Mouse (Mus musculus): ENCODE measurements around the gene Adamts4. TPM values are rescaled to one million over a fixed set of nuclear protein-coding genes. Genes with fewer than 3 reads are reported as not detected.

Gene Adamts4
- polyA plus RNA-seq, 1 experiment from 2014 or later = 3.7 TPM

GRCm38 (mm10) chr1:171279721-171280120, 29.5 kb downstream of the Adamts4 start:
- Histone ChIP-seq H3K36me3 (replicated peaks; ENCODE audit: control insufficient read depth, insufficient read depth) (peaks cover 63% of the 10 kb centered on the region), H3K4me3 (replicated peaks; ENCODE audit: low read length) (peak overlapping the region; percentile 59; the same call in 1 of the 2 replicates), H3K4me1 (replicated peaks; ENCODE audit: control insufficient read depth, insufficient read depth, low read length) (peaks cover 14% of the 10 kb centered on the region), H3K9ac (peak overlapping the region; percentile 58; the same call in 1 of the 2 replicates), H3K27me3 (ENCODE audit: control insufficient read depth, insufficient read depth, low read length) (no peaks in the 10 kb centered on the region), H3K9me3 (ENCODE audit: control insufficient read depth, low read length) (no peaks in the 10 kb centered on the region), H3K27ac (no peak overlapping the region), H3K4me2 (replicated peaks) (peak overlapping the region; percentile 65)
- ATAC-seq (ENCODE audit: low FRiP score) (no peak), DNase-seq (ENCODE audit: low spot score) (no peak)
- WGBS = 60% methylated on average over 5 of the region's 5 CpGs

DNA sequence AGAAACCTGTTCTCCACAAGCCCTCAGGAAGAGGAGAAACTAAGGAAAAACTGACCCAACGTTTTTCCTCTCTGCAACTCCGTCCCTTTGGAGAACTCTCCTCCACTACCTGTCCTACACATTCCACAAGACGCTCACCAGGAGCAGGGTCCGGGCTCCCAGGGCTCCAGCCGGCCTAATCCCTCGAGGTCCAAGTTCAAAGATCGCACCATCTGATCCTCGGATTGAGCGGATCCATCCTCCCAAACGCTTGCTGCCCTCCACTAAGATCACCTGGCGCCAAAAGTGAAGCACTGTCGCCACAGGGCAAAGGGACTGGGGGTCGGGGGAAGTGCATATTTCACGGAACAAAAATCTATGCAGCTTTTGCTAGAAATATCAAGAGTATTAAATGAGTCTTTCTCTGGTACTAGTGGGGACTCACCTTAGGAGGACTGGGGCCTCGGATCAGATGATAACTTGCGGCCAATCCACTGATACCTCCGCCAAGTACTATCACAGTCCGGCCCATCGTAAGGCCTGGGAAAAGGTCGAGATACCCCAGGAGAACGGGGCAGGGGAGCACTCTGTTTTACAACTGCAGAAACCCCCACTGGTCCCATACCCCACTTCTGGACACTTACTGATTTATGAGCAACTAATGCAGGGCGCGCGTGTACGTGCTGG, 30.2 kb downstream of the Adamts4 start:
- Histone ChIP-seq H3K27ac (peak overlapping the region; percentile 57; the same call in 1 of the 2 replicates), H3K4me2 (replicated peaks) (peak overlapping the region; percentile 65), H3K9ac (peak overlapping the region; percentile 58), H3K9me3 (ENCODE audit: control insufficient read depth, low read length) (no peaks in the 10 kb centered on the region), H3K36me3 (replicated peaks; ENCODE audit: control insufficient read depth, insufficient read depth) (peaks cover 63% of the 10 kb centered on the region), H3K27me3 (ENCODE audit: control insufficient read depth, insufficient read depth, low read length) (no peaks in the 10 kb centered on the region), H3K4me3 (replicated peaks; ENCODE audit: low read length) (peak overlapping the region; percentile 59), H3K4me1 (replicated peaks; ENCODE audit: control insufficient read depth, insufficient read depth, low read length) (peaks cover 15% of the 10 kb centered on the region)
- ATAC-seq (ENCODE audit: low FRiP score) (peak; percentile 12; the same call in 1 of the 2 replicates), DNase-seq (ENCODE audit: low spot score) (no peak)
- WGBS = 1% methylated on average over 25 of the region's 25 CpGs

- no peaks in the 10 kb centered on the region for H3K27me3 ChIP-seq (ENCODE audit: control insufficient read depth, insufficient read depth, low read length)
- H3K27ac ChIP-seq = peak within 1 kb of the TSS; percentile 82
- H3K9ac ChIP-seq = peak within 1 kb of the TSS; percentile 58
- H3K36me3 ChIP-seq (replicated peaks; ENCODE audit: control insufficient read depth, insufficient read depth) = peaks cover 63% of the 10 kb centered on the region
- DNase-seq (ENCODE audit: low spot score) = peak; percentile 94
- H3K4me3 ChIP-seq (replicated peaks; ENCODE audit: low read length) = peak within 1 kb of the TSS; percentile 59
- peaks cover 21% of the 10 kb centered on the region for H3K4me1 ChIP-seq (replicated peaks; ENCODE audit: control insufficient read depth, insufficient read depth, low read length)
- peak; percentile 98 for ATAC-seq (ENCODE audit: low FRiP score)
- peak within 1 kb of the TSS; percentile 65 for H3K4me2 ChIP-seq (replicated peaks)
- no peaks in the 10 kb centered on the region for H3K9me3 ChIP-seq (ENCODE audit: control insufficient read depth, low read length)
- WGBS = under 1% methylated on average over 26 of the region's 26 CpGs
Observed at GRCm38 (mm10) chr1:171280916-171281527, 30.8 kb downstream of the Adamts4 start, which contains the start of gene Ppox. Ppox (minus strand) TSS chr1:171281186.

DNA sequence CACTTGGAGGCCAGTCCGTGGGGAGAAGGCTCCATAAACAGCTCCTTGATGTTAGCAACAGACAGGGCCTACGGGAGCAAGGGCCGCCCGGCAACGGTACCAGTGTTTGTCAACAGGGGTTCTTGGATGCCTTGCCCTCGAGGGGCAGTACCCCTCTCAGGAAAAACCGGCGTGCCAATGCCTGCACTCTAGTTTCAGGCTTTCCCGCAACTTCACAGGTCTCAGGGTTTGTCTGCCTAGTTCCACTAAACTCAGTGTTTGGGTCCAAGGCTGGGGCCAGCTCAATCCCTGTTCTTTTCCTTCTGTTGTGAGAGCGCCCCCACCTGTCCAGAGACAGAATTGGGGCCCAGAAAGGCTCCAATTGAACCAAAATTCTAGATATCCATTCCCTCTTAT, 31.3 kb downstream of the Adamts4 start:
- Histone ChIP-seq H3K9ac (peak overlapping the region; percentile 41), H3K36me3 (replicated peaks; ENCODE audit: control insufficient read depth, insufficient read depth) (peaks cover 62% of the 10 kb centered on the region)

DNA sequence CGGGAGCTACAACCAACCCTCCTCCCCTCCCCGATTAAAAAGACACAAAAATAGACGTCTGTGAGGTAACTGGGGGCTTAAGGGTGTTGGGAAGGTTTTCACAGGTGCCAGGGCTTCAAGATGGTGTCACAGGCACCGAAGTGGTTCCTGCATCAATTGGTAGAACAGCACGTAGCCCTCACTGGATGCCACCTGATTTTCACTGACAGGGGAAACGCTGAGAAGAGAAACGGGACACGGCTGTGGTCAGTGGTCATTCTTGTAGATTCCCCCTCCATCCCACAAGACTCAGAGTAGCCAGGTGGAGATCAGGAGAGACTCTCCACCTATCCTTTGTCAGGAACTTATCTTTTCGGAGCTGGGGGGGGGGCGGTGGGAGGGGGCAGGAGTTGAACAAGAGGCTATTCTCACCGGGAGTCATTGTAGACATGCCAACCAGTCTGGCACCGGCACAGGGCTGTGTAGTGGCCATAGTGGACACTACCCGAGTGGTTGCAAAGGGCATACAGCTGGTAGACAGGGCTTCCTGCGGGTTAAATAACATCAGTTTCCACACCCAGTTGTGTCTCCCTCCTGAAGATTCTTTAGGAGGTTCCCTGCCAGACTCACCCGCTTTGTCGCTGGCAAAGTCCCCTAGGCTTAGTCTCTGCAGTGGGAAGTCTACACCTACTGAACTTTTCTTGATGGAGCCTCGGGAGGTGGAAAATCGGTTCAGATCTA, 32.0 kb downstream of the Adamts4 start:
- peaks cover 32% of the 10 kb centered on the region for H3K4me1 ChIP-seq (replicated peaks; ENCODE audit: control insufficient read depth, insufficient read depth, low read length)
- H3K27me3 ChIP-seq (ENCODE audit: control insufficient read depth, insufficient read depth, low read length) = no peaks in the 10 kb centered on the region
- WGBS = 83% methylated on average over 18 of the region's 18 CpGs
- no peak for ATAC-seq (ENCODE audit: low FRiP score)
- no peak for DNase-seq (ENCODE audit: low spot score)
- H3K9me3 ChIP-seq (ENCODE audit: control insufficient read depth, low read length) = no peaks in the 10 kb centered on the region
- no peak overlapping the region for H3K27ac ChIP-seq
- H3K4me3 ChIP-seq (replicated peaks; ENCODE audit: low read length) = no peak overlapping the region
- H3K36me3 ChIP-seq (replicated peaks; ENCODE audit: control insufficient read depth, insufficient read depth) = peaks cover 55% of the 10 kb centered on the region
- H3K9ac ChIP-seq = no peak overlapping the region
- H3K4me2 ChIP-seq (replicated peaks) = no peak overlapping the region

More for the DNA sequence above, 31.3 kb downstream of the Adamts4 start:
- peak overlapping the region; percentile 82 for H3K27ac ChIP-seq
- ATAC-seq (ENCODE audit: low FRiP score) (peak; percentile 0; the same call in 1 of the 2 replicates), DNase-seq (ENCODE audit: low spot score) (peak; percentile 69)
- WGBS = under 1% methylated on average over 10 of the region's 10 CpGs
- no peaks in the 10 kb centered on the region for H3K27me3 ChIP-seq (ENCODE audit: control insufficient read depth, insufficient read depth, low read length)
- no peaks in the 10 kb centered on the region for H3K9me3 ChIP-seq (ENCODE audit: control insufficient read depth, low read length)
- H3K4me2 ChIP-seq (replicated peaks) = peak overlapping the region; percentile 65
- H3K4me1 ChIP-seq (replicated peaks; ENCODE audit: control insufficient read depth, insufficient read depth, low read length) = peaks cover 26% of the 10 kb centered on the region
- H3K4me3 ChIP-seq (replicated peaks; ENCODE audit: low read length) = peak overlapping the region; percentile 59

- Histone ChIP-seq H3K9me3 (ENCODE audit: control insufficient read depth, low read length) (no peaks in the 10 kb centered on the region), H3K4me1 (replicated peaks; ENCODE audit: control insufficient read depth, insufficient read depth, low read length) (peaks cover 38% of the 10 kb centered on the region), H3K9ac (no peak overlapping the region), H3K4me2 (replicated peaks) (no peak overlapping the region), H3K27ac (no peak overlapping the region), H3K36me3 (replicated peaks; ENCODE audit: control insufficient read depth, insufficient read depth) (peaks cover 48% of the 10 kb centered on the region), H3K4me3 (replicated peaks; ENCODE audit: low read length) (no peak overlapping the region), H3K27me3 (ENCODE audit: control insufficient read depth, insufficient read depth, low read length) (no peaks in the 10 kb centered on the region)
- ATAC-seq (ENCODE audit: low FRiP score) = no peak
- WGBS = 94% methylated on average over 18 of the region's 18 CpGs
- no peak for DNase-seq (ENCODE audit: low spot score)
Observed at GRCm38 (mm10) chr1:171283188-171284160, 33.3 kb downstream of the Adamts4 start.

- ATAC-seq (ENCODE audit: low FRiP score) (no peak), DNase-seq (ENCODE audit: low spot score) (no peak)
- Histone ChIP-seq H3K9me3 (ENCODE audit: control insufficient read depth, low read length) (no peaks in the 10 kb centered on the region), H3K4me1 (replicated peaks; ENCODE audit: control insufficient read depth, insufficient read depth, low read length) (peaks cover 38% of the 10 kb centered on the region), H3K27me3 (ENCODE audit: control insufficient read depth, insufficient read depth, low read length) (no peaks in the 10 kb centered on the region), H3K4me2 (replicated peaks) (no peak overlapping the region), H3K27ac (no peak overlapping the region), H3K36me3 (replicated peaks; ENCODE audit: control insufficient read depth, insufficient read depth) (peaks cover 58% of the 10 kb centered on the region), H3K9ac (no peak overlapping the region), H3K4me3 (replicated peaks; ENCODE audit: low read length) (no peak overlapping the region)
- WGBS = 92% methylated on average over 15 of the region's 15 CpGs
Observed at GRCm38 (mm10) chr1:171284491-171284890, 34.3 kb downstream of the Adamts4 start.

GRCm38 (mm10) chr1:171285096-171285892, 35.1 kb downstream of the Adamts4 start:
- H3K9me3 ChIP-seq (ENCODE audit: control insufficient read depth, low read length) = no peaks in the 10 kb centered on the region
- 88% methylated on average over 20 of the region's 20 CpGs for WGBS
- H3K4me3 ChIP-seq (replicated peaks; ENCODE audit: low read length) = no peak overlapping the region
- no peak overlapping the region for H3K4me2 ChIP-seq (replicated peaks)
- no peak for DNase-seq (ENCODE audit: low spot score)
- peaks cover 31% of the 10 kb centered on the region for H3K4me1 ChIP-seq (replicated peaks; ENCODE audit: control insufficient read depth, insufficient read depth, low read length)
- no peak overlapping the region for H3K27ac ChIP-seq
- H3K36me3 ChIP-seq (replicated peaks; ENCODE audit: control insufficient read depth, insufficient read depth) = peaks cover 64% of the 10 kb centered on the region
- no peaks in the 10 kb centered on the region for H3K27me3 ChIP-seq (ENCODE audit: control insufficient read depth, insufficient read depth, low read length)
- H3K9ac ChIP-seq = no peak overlapping the region
- no peak for ATAC-seq (ENCODE audit: low FRiP score)
